Mouse (Mus musculus): ENCODE measurements around the gene Bmf. TPM values are rescaled to one million over a fixed set of nuclear protein-coding genes. Genes with fewer than 3 reads are reported as not detected.

The Bmf gene
- polyA plus RNA-seq, 1 experiment = not detected

GRCm38 (mm10) chr2:118478833-118479549 is 70.5 kb downstream of the Bmf start:
- WGBS = under 1% methylated on average over 52 of the region's 52 CpGs
- H3K4me3 ChIP-seq (ENCODE audit: insufficient read depth, low read depth, low read length) = peak overlapping the region; percentile 85
- no peak for TF ChIP-seq POLR2A (IDR thresholded peaks at IDR 0.05; ENCODE audit: insufficient read depth, low read depth, low read length)
- no peak for TF ChIP-seq CTCF (IDR thresholded peaks at IDR 0.05; ENCODE audit: insufficient read depth, low read depth, low read length)
- H3K4me1 ChIP-seq (ENCODE audit: control insufficient read depth, insufficient read depth, low read length) = peaks cover 8% of the 10 kb centered on the region
- peak overlapping the region; percentile 50; the same call in 1 of the 2 replicates for H3K27ac ChIP-seq (ENCODE audit: insufficient read depth, low read depth, low read length)

Other genes with a start within 250 kb of the Bmf start
- not detected in 2 replicates for gene Gpr176, start 176.3 kb downstream of the Bmf start, polyA plus RNA-seq (2012; ENCODE audit: insufficient read depth, insufficient read length, low replicate concordance, missing spikeins)
- gene Eif2ak4, start 161.1 kb downstream of the Bmf start, polyA plus RNA-seq (2012; ENCODE audit: insufficient read depth, insufficient read length, low replicate concordance, missing spikeins) = not detected in 2 replicates
- 413 and 726 TPM in 2 replicates for gene Srp14, start 70.0 kb downstream of the Bmf start, polyA plus RNA-seq (2012; ENCODE audit: insufficient read depth, insufficient read length, low replicate concordance, missing spikeins)
- gene Bub1b, start 48.5 kb upstream of the Bmf start, polyA plus RNA-seq (2012; ENCODE audit: insufficient read depth, insufficient read length, low replicate concordance, missing spikeins) = not detected in 2 replicates
- gene Pak6, start 113.6 kb upstream of the Bmf start, polyA plus RNA-seq (2012; ENCODE audit: insufficient read depth, insufficient read length, low replicate concordance, missing spikeins) = not detected in 2 replicates
- not detected in 2 replicates for gene Ankrd63, start 154.3 kb upstream of the Bmf start, polyA plus RNA-seq (2012; ENCODE audit: insufficient read depth, insufficient read length, low replicate concordance, missing spikeins)
- not detected in 2 replicates for gene Plcb2, start 178.8 kb upstream of the Bmf start, polyA plus RNA-seq (2012; ENCODE audit: insufficient read depth, insufficient read length, low replicate concordance, missing spikeins)
- not detected in 2 replicates for gene Inafm2, start 196.1 kb upstream of the Bmf start, polyA plus RNA-seq (2012; ENCODE audit: insufficient read depth, insufficient read length, low replicate concordance, missing spikeins)
- not detected in 2 replicates for gene Ccdc9b, start 213.0 kb upstream of the Bmf start, polyA plus RNA-seq (2012; ENCODE audit: insufficient read depth, insufficient read length, low replicate concordance, missing spikeins)
- gene Phgr1, start 223.1 kb upstream of the Bmf start, polyA plus RNA-seq (2012; ENCODE audit: insufficient read depth, insufficient read length, low replicate concordance, missing spikeins) = not detected in 2 replicates
- 69.0 TPM in 1 of 2 replicates, not detected in the other for gene Disp2, start 230.0 kb upstream of the Bmf start, polyA plus RNA-seq (2012; ENCODE audit: insufficient read depth, insufficient read length, low replicate concordance, missing spikeins)